Mouse (Mus musculus): ENCODE measurements around the gene Nol6.

DNA sequence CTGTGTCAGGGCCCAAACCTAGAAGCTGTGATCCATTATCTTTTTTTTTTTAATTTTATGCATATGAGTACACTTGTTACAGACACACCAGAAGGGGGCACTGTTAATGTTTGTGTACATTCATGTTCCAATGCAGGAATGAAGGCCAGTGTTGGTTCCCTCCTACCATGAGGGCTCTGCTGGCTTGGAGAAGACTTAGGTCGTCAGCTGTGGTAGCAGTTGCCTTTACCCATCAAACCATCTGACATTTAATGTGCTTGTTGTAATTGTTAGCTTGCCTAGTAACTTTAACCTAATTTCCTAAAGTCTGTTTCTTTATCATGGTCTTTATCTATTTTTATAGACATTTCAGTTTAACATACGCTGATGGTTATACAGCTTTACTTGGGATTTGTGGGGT lies 46.7 kb upstream of the Nol6 start:
- no peak for TF ChIP-seq CTCF (IDR thresholded peaks at IDR 0.05; ENCODE audit: low read depth)
- TF ChIP-seq EP300 (IDR thresholded peaks at IDR 0.05; ENCODE audit: low read depth), result no peak
